Mouse (Mus musculus) left cerebral cortex, postnatal 36 days (tissue): ENCODE data around the gene Gzmk. TPM values are rescaled to one million over a fixed set of nuclear protein-coding genes. Genes with fewer than 3 reads are reported as not detected.

Source experiments
- total RNA-seq, 2 experiments: library from RNA; stranded (reverse); gene quantifications; 2 replicates each; pipeline ENCODE4 v1.2.3; 2021

Gzmk gene
- total RNA-seq, 2 experiments from 2014 or later = 0.52 TPM; not detected in 1

Other genes with a start within 250 kb of the Gzmk start
- 1 to 10 TPM; 1.7 to 1.8 TPM for gene Ccno, start 238.1 kb downstream of the Gzmk start, total RNA-seq
- gene Mcidas, start 232.1 kb downstream of the Gzmk start, total RNA-seq = under 1 TPM; 0.39 to 0.69 TPM
- not detected for gene Cdc20b, start 190.8 kb downstream of the Gzmk start, total RNA-seq
- gene Gpx8, start 179.5 kb downstream of the Gzmk start, total RNA-seq = 1 to 10 TPM; 9.3 to 9.5 TPM
- not detected for gene Gzma, start 124.9 kb downstream of the Gzmk start, total RNA-seq
- gene Esm1, start 16.2 kb downstream of the Gzmk start, total RNA-seq = under 1 TPM; 0.25 to 0.32 TPM
- 1 to 10 TPM in 1 of 2 experiments, under 1 TPM in 1; 0.88 to 1.1 TPM for gene BC067074, start 67.3 kb upstream of the Gzmk start, total RNA-seq